8 mouse cellular contexts compared by ENCODE assay signal in the genomic region with DNA sequence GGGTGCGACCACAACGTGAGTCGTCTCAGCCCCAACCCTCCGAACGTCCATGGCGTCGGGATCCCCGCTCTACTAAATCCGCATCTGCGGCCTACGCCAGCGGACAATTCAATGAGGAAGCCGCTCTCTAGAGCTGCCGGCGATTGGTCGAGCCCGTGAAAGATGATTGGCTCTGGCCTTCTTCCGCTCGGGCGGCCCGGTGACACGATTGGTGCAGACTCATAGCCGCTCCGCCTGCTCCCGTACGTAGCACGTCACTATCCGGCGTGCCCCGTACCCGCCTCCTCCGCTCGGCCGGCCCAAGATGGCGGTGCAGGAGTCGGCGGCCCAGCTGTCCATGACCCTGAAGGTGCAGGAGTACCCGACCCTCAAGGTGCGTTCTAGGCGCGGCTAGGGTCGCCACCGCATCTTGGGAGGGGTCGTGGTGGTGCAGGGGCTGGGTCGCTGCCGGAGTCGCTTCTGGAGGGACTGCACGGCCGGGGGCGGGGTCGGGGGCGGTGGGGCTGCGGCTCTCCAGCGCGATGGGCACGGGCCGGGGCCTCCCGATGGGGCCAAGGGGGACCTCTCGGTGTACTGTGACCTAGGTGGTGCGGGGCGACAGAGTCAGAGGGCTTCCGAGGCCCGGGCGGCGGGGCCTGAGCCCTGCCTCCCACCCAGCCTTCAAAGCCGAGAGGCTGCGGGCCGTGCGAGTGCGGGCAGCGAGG. TPM values are rescaled to one million over a fixed set of nuclear protein-coding genes. Genes with fewer than 3 reads are reported as not detected.
DNase-seq lines count a peak whose midpoint lies in the region; ATAC-seq lines count a peak whose summit lies in the region.

Maea (plus strand) TSS at position 237 of the 704 bp plus-strand sequence.

- no peaks in the 10 kb centered on the region for H3K36me3 ChIP-seq in hindbrain, embryonic 15.5 days

- H3K9me3 ChIP-seq in hindbrain, embryonic 15.5 days: no peaks in the 10 kb centered on the region

- peak within 1 kb of the TSS; percentile 90 for H3K4me3 ChIP-seq in hindbrain, embryonic 15.5 days

- H3K9ac ChIP-seq in hindbrain, embryonic 15.5 days: peak within 1 kb of the TSS; percentile 95

- ATAC-seq in hindbrain, embryonic 15.5 days (ENCODE audit: low FRiP score, low read depth): peak; percentile 100

- WGBS in hindbrain, embryonic 15.5 days: under 1% methylated on average over 69 of the region's 71 CpGs

- peaks cover 26% of the 10 kb centered on the region for H3K4me1 ChIP-seq in hindbrain, embryonic 15.5 days (replicated peaks)

- DNase-seq in T-cell, adult 2 months (ENCODE audit: low spot score): peak; percentile 97
- peak; percentile 97 for DNase-seq in cerebellum, postnatal 36 days
- peak; percentile 97 to 99 for DNase-seq in frontal cortex, postnatal 36 days (ENCODE audit: low spot score in 2 of 2)
- DNase-seq in left cerebral cortex, adult 11 months (ENCODE audit: low spot score): peak; percentile 96
- DNase-seq in lung, postnatal 4 days: peak; percentile 97 to 99
- peak; percentile 91 for DNase-seq in retina, postnatal 7 days (ENCODE audit: low read depth, low spot score)
- peak; percentile 91 for DNase-seq in urinary bladder, adult 2 months (ENCODE audit: low spot score)

- H3K27me3 ChIP-seq in hindbrain, embryonic 15.5 days: no peaks in the 10 kb centered on the region

- H3K27ac ChIP-seq in hindbrain, embryonic 15.5 days (replicated peaks): peak within 1 kb of the TSS; percentile 85

- H3K4me2 ChIP-seq in hindbrain, embryonic 15.5 days: peak within 1 kb of the TSS; percentile 75

RNA-seq across cellular contexts. Expression of gene Maea, which starts in this region (rescaled TPM):
- 125 and 127 TPM in 2 replicates for polyA plus RNA-seq in hindbrain, embryonic 15.5 days (2015; fragmentation: Nextera tagmentation; extraction: Ambion mirVana)
- polyA plus RNA-seq in urinary bladder, adult 2 months (2012; rRNA removed): 134 and 160 TPM in 2 replicates

Comparison
In these comparisons a context has a peak if more than half of its experiments do, and no peak if none do; other contexts are left out.
1. Peak in every context shown above with its lines: DNase-seq, ATAC-seq, H3K4me3 ChIP-seq and H3K27ac ChIP-seq.